Mouse (Mus musculus): Measurements from ENCODE around the gene Aox2.
A peak's percentile ranks its signal among the peaks of the same experiment; 100 is the strongest.
"Not testable (repeated sequence)": the region's sequence is repeated elsewhere in the genome, so short reads cannot be mapped to it uniquely, and the experiment has no call there.

The Aox2 gene

DNA sequence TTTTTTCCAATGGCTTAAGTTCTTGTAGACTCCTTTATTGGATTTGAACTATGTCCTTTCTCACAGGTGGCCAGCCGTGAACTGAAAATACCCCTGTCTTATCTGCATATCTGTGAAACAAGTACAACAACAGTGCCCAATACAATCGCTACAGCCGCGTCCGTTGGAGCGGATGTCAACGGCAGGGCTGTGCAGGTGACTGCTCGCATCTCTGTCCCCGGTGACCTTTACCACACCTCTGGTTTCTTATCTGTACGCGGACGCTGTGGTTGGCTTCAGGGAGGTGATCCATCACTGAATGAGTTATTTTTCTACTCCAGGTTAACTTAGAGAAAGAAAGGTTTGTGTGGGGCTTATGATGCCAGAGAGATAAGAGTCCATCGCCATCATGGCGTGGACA lies 68.0 kb downstream of the Aox2 start:
- no peak for DNase-seq (ENCODE audit: low spot score)

DNA sequence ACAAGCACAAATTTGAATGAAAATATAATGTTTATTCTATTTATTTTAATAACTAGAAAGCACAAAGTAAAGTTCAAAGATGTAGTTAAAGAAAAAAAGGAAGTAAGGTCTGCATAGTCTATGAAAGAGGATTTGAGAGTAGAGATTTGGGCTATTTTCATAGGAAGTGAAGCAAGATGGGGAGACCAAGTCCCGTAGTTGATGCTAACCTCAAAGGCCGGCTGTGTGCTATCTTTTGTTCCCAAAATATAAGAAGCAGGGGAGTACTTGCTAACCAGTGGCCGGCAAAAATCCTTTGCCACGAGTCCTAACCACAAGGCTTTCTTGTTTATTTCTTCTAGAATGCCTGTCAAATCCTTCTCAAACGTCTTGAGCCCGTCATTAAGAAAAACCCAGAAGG lies 70.6 kb downstream of the Aox2 start:
- DNase-seq (ENCODE audit: low spot score): no peak

DNA sequence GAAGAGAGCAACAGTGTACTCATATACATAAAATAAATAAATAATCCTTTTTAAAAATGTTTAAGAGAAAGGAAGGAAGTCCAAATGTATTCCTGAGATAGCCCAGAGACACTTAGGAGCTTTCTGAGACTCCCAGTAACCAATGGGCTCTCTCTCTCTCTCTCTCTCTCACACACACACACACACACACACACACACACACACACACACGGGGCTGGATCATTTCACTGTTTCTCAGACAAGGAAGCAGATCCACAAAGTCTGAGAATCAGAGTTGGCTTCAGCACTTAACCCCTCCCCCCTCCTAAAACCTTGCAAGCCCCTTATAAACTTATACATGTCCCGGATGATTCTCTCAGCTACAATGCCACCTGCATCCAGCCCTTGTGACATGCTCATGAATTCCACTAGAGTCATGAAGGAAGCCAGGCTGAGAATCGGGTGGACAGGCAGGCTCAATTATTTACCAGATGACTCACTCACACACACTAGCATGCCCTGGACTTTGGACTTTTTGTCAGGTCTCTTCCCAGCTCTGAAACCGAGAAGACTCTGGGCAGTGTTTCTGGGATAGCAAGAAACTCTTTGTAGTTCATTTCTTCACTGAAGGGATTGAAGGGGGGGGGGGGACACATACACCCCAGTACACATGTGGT lies 75.2 kb downstream of the Aox2 start:
- no peak for DNase-seq (ENCODE audit: low spot score)

DNA sequence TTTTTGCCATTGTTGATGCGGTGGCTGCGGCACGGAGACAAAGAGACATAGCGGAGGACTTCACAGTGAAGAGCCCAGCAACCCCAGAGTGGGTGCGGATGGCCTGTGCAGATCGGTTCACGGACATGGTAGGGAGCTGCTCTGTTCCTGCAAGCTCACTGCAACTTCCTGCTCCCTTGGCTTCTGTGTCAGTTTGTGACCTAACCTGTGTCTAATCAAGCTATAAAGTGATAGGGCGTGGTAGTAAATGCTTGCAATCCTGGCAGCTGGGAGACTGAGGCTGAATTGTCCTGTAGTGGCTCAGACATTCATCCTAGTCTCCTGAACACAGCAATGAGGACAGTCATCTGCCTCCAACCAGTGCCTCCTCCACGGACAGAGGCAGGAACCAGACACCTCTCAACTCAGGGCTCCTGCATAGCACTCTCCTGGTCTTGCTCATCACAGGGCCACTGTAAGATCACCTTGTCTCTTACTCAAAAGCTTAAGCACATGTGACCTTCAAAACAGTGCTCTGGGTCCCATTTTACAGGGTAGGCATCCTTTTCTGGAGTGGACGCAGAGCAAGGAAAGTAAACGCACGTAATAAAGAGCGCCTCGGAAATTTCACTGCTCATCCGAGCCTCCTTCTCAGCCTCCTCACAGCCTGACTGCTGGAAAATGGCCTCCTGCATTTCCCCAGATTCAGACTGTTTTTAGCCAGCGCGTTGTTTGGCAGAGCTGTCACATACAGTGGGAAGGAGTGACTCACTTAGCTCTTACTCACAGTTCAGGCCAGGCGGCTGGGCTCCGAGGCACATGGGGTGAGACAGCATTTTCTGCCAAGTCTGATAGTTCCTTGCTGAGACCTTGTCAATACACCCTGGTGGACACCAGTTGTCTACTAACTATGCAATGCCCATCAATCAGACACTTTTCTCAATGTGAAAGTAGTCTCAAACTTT lies 81.1 kb downstream of the Aox2 start:
- DNase-seq (ENCODE audit: low spot score): no peak

DNA sequence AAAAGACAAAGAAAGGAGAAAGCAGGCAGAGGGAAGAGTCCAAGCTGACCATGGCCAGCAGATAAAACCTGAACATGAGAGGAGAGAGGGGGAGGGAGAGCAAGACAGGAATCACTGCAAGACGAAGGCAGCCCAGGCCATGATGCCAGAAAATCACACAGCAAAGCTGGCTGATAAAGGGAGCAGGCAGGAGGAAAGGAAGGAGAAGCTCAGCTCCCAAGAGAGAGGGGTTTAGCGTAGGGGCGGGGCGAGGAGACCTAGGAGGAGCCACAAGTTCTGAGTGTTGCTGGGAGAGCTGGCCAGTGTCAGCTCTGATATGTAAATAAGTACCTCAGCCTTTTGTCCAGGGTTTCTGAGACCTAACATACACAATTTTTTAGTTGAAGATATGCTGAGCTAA lies 84.2 kb downstream of the Aox2 start:
- DNase-seq (ENCODE audit: low spot score): no peak

DNA sequence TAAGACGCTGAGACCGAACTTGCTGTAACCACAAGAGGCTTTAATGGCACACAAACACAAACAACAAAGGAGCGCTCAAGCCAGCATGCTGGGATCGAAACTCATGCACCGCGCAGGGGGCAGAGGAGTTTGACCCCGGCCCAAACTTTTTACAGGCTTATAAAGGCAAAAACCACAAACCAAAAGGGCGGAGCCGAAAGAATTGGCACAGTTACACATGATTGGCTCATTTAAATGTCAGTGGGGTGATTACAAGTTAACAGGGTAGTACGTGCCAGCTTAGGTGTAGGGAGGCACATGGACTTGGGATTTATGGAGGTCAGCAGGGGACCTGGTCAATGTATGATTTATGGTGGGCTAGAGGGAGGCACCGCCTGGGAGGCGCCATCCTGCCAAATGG lies 86.4 kb downstream of the Aox2 start:
- DNase-seq (ENCODE audit: low spot score): no peak

DNA sequence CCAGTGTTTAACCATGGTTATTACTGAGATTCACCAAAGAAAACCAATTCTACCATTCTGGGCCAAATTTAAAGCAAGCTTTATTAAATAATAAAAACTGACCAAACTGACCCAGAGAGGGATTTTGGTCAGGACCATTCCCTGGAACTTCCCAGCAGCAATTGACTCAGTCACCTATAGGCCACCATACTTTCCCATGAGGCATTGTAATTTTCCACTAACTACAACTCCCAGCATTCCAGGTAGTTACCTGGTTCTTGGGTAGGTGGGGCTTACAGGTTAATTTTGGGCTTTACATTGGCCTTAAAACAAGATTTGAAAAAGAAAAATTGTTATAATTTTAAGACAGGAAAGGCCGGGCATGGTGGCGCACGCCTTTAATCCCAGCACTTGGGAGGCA lies 87.7 kb downstream of the Aox2 start:
- no peak for DNase-seq (ENCODE audit: low spot score)

DNA sequence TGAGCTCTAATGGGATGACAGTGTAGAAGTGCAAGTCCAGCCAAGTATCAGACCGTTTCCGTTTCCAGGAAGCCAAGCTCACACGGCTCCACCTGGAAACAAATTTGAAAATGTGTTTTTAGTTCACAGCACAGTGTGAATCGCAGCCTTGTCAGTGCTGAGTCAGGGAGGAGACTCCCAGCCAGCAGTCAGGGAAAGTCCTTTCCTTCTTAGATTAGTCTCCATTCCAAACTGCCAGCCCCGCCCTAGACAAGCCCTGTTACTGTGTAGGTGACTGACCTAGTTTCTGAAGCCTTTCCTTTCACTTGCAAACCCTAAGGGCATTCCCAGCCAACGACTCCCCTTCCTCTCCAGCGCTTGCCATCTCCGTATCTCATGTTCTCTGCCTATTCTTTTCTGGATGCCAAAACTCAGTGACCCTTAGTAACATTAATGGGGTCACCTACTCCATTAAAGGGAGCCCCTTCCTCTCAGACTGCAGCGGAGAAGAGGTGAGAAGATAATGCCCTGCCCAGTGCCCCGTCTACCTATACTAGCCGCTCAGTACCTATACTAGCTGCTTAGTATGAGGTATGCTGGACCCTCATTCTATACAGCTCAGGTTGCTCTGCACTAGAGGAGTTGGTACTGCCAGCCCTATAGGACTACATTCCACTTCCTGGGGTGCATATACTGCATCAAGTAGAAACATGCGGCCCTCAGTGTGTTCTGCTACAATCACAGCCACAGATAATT lies 88.8 kb downstream of the Aox2 start:
- no peak for DNase-seq (ENCODE audit: low spot score)

DNA sequence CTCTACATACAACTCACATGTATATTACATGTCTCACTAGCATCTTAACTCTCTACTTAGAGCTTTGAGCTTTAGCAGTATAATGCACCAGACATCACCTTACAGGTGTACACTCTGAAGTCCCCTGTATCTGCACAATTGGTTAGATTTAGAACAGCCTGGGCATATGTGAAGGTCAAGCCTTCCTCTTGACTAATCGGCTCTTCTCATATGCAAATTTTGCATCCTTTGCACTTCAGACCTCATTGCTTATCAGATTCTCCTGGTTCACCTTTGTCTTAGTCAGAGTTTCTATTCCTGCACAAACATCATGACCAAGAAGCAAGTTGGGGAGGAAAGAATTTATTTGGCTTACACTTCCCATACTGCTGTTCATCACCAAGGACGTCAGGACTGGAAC lies 91.6 kb downstream of the Aox2 start:
- DNase-seq (ENCODE audit: low spot score): no peak

DNA sequence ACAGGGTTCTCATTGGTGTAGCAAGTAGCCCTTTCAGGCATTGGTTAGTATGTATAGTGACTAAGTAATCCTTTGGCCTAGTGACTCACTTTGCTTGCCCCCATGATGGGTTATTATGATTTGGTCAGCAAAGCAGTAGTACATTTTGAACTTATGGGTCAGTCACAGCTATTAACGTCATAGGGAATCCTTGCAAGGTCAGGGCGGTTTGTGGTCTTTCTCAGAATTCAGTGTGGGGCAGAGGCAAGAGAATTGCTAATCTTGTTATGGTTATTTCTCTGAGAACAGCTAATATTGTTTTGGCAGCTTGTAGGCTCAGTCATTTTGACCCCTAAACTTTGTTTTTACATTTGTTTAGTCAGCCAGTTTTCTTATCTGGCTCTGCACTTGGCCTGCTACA lies 96.1 kb downstream of the Aox2 start:
- DNase-seq (ENCODE audit: low spot score): not testable (repeated sequence)

DNA sequence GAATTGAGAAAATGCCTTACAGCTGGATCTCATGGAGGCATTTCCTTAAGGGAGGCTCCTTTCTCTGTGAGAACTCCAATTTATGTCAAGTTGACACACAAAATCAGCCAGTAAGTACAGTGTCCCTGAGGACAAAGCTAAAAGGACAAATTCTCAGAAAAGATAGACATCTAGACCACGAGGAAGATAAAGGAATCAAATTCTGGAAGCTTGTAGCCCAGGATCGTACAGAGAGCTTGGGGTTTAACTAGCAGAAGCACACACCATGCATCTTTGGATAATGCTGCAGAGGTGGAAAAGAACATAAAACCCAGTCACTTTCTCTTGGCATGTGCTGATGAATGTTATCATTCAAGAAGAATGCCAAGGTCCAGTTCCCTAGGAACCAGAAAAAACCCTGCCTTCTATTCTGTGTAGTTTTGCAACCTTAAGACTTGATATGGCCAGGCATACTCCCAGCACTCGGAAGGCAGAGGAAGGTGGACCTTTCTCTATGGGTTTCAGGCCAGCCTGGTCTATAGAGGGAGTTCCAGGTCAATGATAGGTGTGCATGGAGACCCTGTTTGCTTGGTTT lies 97.5 kb downstream of the Aox2 start:
- no peak for DNase-seq (ENCODE audit: low spot score)

DNA sequence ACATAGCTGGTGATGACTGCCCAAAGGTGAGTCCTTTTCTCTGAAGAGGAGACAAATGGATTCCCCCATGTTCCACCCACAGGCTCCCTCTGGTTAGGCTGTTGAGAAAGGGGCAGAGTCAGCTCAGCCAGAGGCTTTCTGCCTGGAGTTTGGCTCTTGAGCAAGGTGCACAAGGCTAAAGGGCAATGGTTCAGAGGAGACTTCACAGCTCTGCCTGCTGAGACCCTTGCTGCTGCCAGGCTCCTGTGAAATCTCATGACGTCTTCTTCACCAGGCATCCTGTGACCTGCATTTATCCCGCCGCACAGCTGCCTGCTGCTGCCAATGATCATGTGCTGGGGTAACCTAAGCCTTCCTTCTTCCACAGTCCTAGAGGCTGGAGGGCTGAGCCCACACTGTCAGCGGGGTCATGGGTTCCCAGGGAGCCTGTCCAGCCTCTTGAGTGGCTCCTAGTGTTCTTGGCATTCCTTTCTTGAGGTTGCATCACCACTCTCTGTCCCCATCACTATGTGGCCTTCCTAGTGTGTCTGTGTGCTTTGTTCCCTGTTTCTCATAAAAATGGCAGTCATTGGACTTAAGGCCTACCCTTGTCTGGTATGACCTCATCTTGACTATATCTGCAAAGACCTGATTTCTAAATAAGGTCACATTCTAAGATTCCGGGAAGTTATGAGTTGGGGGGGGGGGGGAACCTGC lies 104.6 kb downstream of the Aox2 start:
- no peak for DNase-seq (ENCODE audit: low spot score)

DNA sequence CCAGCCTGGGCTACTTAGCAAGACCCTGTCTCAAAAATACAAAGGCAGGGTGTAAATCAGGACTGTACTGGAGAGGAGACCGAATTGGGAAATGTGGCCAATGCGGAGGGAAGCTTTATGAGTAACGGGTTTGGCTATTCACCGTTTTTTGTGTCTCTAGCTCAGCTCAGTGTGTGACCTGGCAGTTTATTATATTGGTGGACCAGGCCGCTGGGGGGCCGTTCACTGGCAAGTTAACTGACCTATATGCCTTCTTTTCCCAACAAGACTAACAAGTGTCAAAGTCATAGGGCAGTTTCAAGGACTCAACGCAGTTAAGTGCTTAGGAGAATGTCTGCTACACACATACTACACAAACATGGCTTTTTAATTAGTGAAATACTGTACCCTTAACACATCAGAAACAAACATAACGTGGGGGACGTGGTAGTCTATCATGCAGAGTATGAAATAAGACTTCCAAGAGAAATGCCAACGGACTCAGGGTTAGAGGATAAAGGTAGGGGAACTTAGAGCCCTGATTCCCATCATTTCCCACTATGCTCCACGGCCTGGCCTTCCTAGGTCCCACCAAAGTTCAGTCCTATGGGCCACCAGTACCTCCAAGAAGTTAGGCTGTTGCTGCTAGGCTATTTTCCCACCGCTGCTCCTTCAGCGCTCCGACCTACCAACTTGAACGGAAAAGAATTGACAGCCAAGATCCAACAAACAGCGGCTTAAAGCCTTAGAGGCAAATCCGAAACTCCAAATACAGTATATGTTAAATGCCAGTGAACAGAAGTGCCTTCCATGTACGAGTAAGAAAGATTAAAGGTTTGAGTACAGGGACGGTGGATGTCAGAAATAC lies 113.5 kb downstream of the Aox2 start:
- no peak for DNase-seq (ENCODE audit: low spot score)

DNA sequence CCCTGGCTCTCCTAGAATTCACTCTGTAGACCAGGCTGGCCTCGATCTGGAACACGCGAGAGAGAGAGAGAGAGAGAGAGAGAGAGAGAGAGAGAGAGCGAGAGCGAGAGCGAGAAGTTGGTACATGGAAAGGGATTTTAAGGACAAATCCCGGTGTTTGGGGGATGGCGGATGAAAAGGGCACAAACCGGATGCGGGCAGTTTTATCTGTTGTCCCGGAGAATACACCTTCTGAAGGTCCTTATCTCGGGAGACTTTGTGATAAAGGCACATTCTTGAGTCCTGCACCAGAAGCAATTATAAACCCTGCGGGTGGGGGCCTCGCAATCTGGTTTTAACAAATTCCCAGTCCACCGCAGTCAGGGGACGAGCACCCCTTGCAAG lies 114.1 kb downstream of the Aox2 start:
- no peak for DNase-seq (ENCODE audit: low spot score)

DNA sequence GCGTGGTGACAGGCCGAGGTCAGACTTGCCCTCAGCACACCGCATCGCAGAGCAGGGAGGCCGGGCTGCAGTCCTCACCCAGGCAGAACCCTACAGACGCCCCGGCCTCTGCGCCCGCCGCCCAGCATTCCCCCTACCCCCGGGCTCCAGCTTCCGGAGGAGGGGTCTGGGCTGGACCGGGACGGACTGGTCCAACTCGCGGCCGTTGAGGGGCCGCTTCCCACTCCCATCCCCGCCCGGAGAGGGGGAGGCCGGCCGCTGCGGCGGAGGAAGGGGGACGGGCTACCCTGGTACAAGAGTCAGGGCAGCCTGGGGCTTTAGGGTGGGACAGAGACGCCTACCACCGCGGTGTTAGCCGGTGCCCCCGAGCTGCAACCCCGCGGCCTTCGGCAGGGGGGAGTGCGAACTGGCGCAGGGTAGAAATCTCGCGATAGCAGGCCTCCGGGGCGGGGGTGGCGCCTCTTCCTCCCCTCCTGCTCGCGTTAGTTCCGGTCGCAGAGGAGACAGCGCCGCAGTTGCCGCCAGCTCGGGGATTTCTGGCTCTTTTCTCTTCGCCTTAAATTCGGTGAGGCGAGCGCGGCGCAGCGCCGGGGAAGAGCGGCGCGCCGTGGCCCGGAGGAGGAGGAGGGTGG lies 114.6 kb downstream of the Aox2 start, which contains the start of gene Bzw1:
TSS of gene Bzw1 (plus strand) at position 247 of the 632 bp plus-strand sequence.
- DNase-seq (ENCODE audit: low spot score): peak; percentile 94

DNA sequence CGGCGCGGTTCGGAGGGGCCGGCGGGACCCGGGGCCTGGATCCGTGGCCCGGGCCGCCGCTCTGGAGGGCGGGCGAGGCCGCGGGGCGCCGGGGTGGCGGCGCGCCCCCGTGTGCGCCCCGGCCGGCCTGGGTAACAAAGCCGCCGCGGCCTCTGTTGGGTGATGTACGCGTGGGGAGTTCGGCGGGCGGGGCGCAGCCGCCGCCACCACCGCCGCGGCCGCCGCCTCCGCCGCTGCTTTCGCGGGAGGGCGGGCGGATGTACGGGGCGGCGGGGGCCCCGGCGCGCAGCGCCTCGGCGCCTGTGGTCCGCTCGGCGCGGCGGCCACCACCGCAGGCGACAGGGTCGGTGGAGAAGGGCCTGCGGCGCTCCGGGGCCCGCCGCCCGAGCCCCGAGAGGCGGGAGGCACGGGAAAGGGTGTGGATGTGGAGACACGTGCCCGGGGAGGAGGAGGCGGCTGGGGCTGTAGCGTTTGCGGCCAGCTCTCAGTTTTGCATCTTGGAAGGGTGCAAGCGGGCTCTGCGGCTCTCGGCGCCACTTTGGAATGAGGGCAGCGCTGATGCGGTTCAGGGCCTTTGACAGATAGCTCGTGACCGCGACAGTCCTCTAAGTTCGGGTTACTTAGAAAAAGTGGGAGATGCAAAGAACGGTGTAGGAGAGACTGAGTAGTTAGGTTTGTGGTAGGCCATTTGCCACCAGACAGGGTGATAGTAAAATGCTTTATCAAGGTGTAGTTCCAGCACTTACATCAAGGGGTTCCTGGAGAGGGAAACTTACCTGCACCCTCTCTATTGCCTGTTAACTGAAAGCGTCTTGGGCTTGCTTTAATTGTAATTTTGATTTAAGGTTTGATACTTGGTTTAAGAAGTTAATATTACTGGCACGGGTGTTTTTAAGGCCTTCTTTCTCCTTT lies 115.4 kb downstream of the Aox2 start:
- peak; percentile 65 for DNase-seq (ENCODE audit: low spot score)

DNA sequence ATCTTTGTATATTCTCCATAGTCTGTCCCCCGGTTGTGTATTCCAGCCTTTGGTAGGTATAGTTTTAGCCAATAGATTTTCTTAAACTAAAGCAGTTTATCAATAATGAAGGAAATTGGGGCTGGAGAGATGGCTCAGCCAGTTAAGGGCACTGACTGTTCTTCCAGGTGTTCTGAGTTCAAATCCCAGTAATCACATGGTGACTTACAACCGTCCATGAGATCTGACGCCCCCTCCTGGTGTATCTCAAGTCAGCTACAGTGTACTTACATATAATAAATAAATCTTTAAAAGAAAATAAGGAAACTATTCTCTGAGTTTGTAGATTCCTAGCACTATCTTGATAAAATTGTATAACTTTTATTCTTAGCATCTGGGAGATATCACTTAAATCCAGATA lies 117.2 kb downstream of the Aox2 start:
- no peak for DNase-seq (ENCODE audit: low spot score)

DNA sequence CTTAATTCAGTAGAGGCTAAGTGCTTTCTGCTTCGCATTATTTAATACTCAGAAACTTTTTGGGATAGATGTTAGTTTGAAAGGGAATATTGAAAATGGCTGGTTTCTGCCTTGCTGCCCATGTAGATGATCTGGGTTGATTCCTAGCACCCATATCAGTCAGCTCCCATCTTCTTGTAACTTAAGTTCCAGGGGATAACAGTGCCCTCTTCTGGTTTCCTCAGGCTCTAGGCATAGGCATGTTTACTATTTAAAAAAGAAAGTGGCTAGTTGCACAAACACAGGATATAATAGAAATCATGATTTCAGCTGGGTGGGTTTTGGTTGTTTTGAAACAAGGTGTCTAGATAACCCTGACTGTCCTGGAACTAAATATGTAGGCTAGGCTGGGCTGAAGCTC lies 118.1 kb downstream of the Aox2 start:
- no peak for DNase-seq (ENCODE audit: low spot score)

DNA sequence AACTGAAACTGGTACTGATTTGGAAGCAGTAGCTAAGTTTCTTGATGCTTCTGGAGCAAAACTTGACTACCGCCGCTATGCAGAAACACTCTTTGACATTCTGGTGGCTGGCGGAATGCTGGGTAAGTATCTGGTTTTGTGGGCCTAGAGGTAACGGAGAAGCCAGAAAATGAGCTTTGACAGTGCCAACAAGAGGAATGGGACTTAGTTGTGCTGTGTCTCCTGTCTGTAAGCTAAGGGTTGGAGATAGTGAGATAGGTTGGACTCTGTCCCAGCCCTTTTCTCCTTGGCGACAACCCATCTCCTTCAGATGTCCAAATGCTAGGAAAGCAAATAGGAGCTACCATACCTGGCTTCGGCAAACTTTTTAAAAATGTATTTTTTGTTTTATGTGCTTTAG lies 119.6 kb downstream of the Aox2 start:
- no peak for DNase-seq (ENCODE audit: low spot score)
